Mouse (Mus musculus): ENCODE data around the gene Cacul1. TPM values are rescaled to one million over a fixed set of nuclear protein-coding genes. Genes with fewer than 3 reads are reported as not detected.
"Not testable (repeated sequence)": the region's sequence is repeated elsewhere in the genome, so short reads cannot be mapped to it uniquely, and the experiment has no call there.

Gene Cacul1
- total RNA-seq (2021): 10 to 100 TPM; 42.3 to 45.6 TPM

DNA sequence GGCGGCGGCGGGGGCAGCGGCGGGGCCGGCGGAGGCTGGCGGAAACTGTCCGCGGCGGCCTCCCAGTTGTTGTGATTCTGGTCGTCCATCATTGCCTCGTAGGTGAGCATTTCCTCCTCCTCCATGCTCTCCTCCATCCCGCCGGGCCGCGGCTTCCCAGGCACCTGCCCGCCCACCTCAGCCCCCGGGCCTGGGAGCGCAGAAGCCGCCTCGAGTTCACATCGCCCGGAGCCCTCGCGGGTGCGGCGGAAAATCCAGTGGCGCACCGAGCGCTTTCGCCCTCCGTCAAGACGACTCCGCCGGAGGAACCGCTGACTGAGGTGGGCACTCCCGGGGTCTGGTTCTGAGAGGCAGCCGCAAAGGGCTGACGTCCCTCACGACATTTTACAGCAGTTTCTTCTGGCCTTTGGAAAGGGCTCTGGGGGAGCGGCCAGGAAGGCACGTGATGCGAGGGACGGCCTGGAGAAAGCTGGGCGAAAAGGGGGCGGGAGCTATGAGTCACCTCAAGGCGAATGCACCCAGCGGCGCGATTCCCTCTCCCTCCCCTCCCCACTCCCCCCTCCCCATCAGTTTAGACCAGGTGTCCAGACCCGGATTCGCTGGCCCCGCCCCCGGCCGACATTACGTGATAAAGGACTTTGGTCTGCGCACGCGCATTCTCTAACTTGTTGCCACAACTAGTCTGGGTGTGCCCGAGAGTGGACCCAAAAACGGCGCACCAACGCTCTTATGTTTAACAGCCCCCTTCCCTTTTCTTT, at the start of gene Cacul1:
Cacul1 (minus strand) TSS at position 444 of the 758 bp plus-strand sequence.
- intact Hi-C loops (cut with DNase I): loop anchor here (5.0 kb wide), 1 partner anchor 177 kb away; the partner anchor contains the start of gene Nanos1
- peak; percentile 92 to 98 for DNase-seq (ENCODE audit: extremely low spot score in 1 of 2, low spot score in 2 of 2)

DNA sequence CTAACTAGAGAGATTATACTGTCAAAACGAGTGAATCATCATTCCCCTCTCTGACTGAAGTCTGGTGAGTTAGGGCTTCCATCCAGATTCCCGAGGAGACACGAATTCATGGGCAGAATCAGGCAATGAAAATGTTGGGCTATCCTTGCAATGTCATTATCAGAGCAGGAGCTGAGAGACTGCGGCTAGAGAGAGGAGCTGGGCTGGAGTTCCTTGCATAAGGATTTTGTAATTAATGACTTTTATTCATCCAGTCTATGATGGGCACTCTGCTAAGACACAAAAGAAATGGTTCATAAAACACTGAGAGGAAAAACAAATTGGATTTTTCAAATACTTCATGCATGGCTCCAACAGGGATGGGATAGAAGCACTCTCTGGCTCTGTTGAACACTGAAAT, 38.6 kb upstream of the Cacul1 start:
- intact Hi-C loops (cut with DNase I): no loop called here

DNA sequence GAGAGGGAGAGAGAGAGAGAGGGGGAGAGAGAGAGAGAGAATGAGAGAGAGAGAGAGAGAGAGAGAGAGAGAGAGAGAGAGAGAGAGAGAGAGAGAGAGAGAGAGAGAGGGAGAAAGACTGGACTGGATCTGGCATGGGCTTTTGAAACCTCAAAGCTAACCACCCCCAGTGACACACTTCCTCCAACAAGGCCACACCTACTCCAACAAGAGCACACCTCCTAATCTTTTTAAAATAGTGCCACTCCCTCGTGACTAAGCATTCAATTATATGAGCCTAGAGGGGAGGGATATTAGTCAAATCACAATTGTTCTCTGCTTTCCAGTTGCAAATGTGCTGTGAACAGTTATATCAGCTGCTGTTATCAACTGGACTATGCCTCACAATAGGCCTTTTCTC, 36.2 kb upstream of the Cacul1 start:
- no peak for DNase-seq (ENCODE audit: extremely low spot score in 1 of 2, low spot score in 2 of 2)
- intact Hi-C loops (cut with DNase I): no loop called here

More for the DNA sequence above, 38.6 kb upstream of the Cacul1 start:
- DNase-seq (ENCODE audit: extremely low spot score in 1 of 2, low spot score in 2 of 2): no peak

DNA sequence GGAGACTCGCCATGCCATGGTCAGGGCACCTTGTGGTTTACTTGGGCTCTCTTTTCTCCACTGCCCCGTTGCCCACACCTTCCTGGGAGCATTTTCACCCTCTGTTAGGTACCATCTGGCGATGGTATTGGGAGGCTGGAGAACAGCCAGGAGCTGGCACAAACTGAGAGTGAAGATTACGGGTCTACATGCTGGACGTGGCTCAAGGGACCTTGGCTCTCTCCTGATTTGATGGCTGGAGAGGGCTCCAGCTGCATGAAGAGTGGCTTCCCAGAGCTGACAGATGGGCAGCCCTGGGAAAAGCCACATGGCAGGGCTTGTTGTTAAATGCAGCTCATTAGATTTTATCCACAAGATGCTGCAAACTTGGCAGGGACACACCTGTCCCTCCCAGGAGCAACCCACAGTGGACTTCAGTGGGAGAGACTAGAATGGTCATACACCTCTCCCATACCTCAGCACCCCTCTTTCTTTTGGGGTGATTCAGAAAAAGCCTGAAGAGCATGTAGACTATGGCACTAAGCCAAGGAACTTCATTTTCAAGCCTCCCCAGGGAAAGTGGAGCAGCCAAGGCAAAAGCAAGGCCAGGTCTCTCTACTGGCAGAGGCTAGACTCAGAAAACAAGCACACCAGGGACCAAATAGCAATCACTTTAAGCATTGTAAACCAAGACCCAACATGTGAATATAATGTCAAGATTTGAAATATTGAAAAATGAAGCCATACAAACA, 34.8 kb upstream of the Cacul1 start:
- intact Hi-C loops (cut with DNase I): no loop called here
- DNase-seq (ENCODE audit: extremely low spot score in 1 of 2, low spot score in 2 of 2): peak in 1 of 2 experiments; percentile 22

DNA sequence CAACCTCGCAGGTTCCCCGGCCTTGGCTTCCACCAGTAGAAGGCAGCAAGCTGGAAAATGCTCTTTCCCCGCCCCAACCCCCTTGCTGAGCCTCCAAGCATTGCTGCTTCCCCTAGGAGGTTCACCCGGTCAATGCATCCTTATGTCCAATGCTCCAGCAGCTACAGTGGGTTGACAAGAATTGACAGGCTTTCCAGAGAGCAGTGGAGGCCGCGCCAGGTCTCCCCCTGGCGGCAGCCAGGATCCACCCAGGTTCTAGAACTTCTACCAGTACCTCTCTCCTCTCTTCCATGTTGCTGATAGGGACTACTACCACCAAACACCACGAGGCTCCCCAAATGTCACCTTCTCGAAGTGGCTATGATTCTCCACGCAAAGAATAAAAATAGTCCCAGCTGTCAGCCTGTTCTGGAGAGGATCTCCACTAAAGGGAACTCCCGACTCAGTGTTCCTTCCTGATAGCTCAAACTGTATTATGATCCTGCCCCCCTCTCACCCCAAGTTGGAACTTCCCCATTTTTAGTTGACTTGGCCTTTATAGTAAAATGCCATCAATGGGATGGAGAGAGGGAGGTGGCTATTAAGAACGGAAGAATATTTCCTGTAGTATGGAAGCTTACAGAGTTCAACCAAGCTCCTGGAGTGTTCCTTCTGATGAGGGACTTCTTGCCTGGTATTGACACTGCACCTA, 30.8 kb upstream of the Cacul1 start:
- DNase-seq (ENCODE audit: extremely low spot score in 1 of 2, low spot score in 2 of 2): no peak
- intact Hi-C loops (cut with DNase I): no loop called here

DNA sequence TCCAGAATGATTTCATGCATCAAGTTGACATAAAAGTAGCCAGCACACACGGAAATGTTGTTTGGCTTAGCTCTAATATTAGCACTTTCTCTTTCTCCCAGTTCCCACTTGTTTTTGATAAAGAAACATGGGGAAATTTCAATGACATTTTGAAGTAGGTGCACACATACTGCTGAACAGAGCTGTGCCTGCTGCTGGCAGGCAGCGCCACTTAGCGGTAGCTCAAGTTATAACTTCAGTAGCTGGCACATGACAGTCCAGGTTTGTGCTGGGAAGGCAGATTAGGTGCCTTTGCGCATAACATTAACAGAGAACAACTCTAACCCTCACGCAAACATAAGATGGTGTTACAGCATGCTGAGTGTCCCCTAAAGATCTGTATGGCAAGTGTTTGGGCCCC, 27.9 kb upstream of the Cacul1 start:
- intact Hi-C loops (cut with DNase I): no loop called here
- peak in 1 of 2 experiments; percentile 22 for DNase-seq (ENCODE audit: extremely low spot score in 1 of 2, low spot score in 2 of 2)

DNA sequence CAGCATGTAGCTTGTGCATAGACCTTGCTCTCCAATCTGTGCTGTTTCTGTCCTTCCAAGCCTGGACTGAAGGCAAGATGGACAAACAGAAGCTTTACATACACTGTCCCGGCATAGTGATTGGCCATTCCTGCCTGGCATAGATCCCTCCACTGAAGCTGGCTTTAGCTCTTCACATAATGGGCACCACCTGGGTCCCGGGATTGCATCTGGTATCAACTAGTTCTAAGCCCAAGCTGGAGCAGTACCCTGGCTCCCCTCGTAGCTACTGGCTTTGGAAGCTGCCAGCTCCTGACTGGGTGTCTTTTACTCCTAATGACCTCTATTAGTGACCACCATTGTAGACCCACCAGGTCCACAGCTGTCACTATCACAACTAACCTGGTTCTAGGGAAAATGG, 22.8 kb upstream of the Cacul1 start:
- no peak for DNase-seq (ENCODE audit: extremely low spot score in 1 of 2, low spot score in 2 of 2)
- intact Hi-C loops (cut with DNase I): no loop called here

DNA sequence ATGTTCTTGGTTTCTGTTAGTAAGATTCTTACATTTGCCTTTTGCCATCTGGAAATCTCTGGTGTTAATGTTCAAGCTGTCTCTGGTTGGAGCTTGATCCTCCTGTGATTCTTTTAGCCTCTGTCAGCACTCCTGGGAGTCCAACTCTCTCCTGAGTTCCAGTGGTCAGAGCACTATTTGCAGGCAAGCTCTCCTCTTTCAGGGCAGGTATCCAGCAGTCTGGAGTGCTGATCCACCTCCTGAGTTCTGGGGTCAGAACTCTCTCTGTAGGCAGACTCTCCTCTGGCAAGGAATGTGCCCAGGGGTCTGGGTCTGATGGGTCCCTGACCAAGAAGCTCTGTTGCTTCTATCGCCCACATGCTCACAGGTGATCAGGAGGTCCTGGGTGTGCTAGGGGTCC, 21.2 kb upstream of the Cacul1 start:
- intact Hi-C loops (cut with DNase I); DNase-seq (ENCODE audit: extremely low spot score in 1 of 2, low spot score in 2 of 2): not testable (repeated sequence)

DNA sequence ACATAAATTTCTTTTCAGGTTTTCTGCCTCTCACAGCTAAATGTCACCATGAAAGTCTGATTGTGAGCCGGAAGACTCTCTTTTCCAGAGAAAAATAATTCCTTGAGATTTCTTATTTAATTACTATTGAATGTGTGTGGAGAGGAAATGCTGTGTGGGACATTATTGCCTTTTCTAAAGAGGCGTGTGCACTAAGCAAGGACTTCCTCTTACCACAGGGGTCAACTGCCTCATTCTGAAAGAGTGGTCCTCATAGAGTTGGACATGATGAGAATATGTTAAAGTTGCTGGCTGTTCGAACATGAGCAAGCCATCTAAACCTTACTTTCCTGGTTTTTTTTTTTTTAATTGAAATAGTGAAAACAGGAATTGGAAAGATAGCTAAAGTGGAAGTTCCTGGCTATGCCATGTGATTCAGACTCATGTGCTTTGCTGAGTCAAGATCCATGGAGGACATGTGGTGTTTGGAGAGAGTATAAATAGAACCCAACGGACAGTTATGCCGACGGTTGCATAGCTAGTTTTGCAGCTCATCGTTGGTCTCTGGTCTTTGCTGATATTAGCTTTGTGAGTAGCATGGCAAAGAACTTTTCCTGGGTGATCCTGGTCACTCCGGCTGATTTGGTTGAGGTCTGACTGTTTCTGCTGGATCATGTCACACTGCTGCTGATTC, 17.3 kb upstream of the Cacul1 start:
- intact Hi-C loops (cut with DNase I): no loop called here

DNA sequence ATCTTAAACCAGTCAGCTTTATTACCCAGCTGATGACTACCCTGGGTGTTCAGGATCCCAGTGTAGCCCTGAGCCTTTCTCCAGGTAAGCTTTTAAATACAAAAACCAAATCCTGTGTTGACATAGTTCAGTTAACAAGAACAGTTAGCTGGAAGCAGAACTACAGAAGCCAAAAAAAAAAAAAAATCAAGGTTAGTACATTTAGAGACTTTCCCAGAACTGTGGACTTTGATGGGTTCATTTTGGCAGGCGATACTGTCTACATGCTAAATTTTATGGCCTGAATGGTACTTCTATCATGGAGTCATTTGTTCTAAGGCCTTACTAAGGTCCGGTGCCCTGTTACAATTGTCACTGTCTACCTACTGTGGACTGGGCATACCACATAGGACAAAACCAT, 8.8 kb upstream of the Cacul1 start:
- no peak for DNase-seq (ENCODE audit: extremely low spot score in 1 of 2, low spot score in 2 of 2)
- intact Hi-C loops (cut with DNase I): no loop called here

More for the DNA sequence above, 17.3 kb upstream of the Cacul1 start:
- no peak for DNase-seq (ENCODE audit: extremely low spot score in 1 of 2, low spot score in 2 of 2)

DNA sequence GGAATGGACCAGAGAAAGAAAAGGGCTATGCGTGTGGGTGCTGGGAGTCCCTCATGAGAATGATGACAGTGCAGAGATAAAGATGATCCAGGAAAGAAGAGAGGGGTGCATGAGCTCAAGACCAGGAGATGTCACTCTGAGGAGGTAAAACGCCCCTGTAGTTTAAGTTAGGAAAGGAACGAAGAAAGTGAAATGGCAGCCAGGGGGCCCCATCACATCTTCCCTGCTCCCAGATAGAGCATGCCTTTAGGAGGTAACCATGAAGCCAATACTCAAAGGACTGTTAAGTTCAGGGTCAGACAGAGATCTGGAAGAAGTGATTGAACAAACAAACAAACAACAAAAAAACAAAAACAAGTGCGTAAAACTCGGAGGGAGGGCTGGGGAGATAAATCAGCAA, 5.8 kb upstream of the Cacul1 start:
- intact Hi-C loops (cut with DNase I): no loop called here
- no peak for DNase-seq (ENCODE audit: extremely low spot score in 1 of 2, low spot score in 2 of 2)

DNA sequence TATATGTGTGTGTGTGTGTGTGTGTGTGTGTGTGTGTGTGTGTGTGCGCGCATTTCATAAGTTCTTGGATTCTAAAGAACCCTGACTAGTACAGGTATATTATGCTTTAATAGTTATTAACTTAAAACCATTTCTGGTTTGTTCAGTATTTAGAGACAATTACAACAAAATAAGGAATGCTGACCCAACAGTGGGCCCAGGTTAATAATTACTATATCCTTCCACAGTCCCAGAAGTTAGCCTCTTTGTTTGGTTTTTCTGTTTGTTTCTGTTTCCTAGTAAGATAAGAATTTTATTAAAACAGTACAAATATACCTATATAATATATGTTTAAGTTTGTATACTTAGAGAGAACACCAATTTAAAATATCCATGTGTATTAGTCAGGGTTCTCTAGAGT, 2.4 kb upstream of the Cacul1 start:
- DNase-seq (ENCODE audit: extremely low spot score in 1 of 2, low spot score in 2 of 2): no peak
- intact Hi-C loops (cut with DNase I): loop anchor here (5.0 kb wide), 1 partner anchor 174 kb away; the partner anchor contains the start of gene Nanos1

DNA sequence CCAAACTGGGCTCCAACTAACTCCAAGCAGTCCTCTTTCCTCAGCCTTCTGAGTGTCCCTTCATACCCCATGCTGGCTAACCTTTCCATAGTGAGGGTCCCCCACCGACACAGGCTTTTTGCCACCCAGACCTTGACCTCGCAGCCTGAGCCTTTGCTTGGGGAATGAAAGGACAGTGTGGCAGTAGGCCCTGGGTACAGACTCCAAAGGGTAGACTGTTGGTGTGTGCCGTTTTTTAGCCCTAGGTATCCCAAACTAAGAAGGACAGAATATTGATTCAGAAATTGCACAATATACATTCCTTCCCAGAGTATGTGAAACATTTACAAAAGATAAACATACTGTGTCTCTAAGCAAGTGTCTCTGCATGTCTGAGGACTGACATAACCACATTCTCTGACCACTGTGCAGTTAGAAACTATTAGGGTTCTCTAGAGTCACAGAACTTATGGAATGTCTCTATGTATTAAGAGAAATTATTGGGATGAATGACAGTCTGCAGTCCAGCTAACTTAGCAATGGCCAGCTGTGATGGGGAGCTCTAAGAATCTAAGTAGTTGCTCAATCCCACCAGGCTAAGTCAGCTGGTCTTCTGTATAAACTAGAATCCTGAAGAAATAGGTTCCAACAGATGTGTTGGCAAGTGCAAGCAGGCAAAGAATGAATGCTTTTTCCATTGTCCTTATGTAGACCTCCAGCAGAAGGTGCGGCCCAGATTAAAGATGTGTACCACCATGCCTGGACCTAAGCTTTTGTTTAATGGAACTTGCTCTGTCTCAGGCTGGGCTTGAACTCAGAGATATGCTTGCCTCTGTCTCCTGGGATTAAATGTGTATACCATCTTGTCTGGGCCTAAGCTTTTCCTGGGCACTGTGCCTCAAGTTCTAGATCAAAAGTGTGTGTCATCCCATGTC, 809 bp upstream of the Cacul1 start:
- DNase-seq (ENCODE audit: extremely low spot score in 1 of 2, low spot score in 2 of 2): no peak
- intact Hi-C loops (cut with DNase I): loop anchor here (5.0 kb wide), 1 partner anchor 176 kb away; the partner anchor contains the start of gene Nanos1

DNA sequence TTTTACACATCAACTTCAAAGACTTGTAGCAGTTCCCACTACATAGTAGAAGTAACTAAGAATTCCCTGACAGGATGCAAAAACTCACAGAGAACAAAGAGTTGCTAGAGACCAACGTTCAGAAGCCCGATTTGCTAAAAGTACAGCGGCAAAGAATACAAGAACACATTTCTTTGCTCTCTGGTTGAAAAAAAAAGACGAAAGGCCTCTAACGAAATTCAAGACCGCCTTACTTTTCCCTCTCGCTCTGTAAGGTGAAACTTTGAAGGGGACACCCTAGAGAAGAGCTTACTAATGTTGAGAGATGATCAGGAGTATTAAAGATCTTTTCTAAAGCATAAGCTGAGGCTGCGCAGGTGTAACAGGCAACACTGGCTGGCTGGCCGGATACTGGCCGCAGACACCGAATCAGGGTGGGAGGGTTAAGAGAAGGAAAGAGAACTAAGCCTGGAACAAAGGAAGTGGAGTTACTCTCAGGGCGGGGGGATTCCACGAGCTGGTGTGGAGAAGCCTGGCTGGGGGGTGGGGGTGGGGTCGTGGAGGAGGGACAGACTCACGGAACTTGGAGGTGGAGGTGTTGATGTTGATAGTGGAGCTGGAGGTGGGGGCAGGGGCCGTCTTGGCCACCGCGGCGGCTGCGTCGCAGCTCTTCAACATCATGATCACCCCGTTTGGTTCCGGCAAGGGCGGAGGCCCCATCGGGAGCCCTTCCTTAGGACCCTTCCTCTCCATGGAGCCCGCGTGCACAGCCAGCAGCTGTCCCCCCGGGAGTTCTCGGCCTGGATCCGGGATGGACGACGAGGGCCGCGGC, 849 bp downstream of the Cacul1 start:
- intact Hi-C loops (cut with DNase I): loop anchor here (5.0 kb wide), 1 partner anchor 177 kb away; the partner anchor contains the start of gene Nanos1
- DNase-seq (ENCODE audit: extremely low spot score in 1 of 2, low spot score in 2 of 2): peak in 1 of 2 experiments; percentile 57

DNA sequence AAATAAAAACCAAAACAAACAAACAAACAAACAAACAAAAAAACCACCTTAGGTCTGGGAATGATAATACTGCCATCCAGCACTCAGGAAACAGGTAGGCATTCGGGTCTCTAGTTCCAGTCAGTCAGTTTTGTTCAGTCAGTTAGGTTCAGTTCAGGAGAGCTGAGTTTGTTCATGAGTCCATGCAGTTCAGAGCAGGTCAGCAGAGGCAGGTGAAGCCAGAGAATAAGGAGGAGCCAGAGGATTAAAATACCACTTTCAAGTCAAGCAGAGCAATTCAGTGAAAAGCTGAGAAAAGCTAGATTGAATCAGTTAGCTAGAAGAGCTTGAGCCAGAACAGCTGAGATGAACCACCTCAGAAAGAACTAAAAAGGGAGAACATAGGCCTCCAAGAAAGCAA, 4.1 kb downstream of the Cacul1 start:
- intact Hi-C loops (cut with DNase I): no loop called here
- no peak for DNase-seq (ENCODE audit: extremely low spot score in 1 of 2, low spot score in 2 of 2)

DNA sequence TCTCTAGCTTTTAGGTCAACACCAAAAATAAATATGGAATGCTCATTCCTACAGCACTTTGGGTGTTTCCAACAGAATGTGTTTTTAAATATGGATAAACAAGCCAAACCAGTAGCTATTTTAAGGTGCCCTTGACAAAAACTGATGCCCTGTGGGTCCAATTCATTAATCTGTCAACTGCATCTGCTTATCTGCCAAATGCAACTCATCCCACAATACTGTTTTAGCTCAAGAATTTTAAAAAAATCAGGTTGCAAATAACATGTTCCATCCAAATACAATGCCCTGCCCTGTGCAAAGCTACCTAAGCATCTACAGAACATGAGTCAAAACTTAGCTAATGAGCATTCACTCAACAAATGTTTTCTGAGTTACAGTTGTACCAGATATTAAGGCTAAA, 20.3 kb downstream of the Cacul1 start:
- intact Hi-C loops (cut with DNase I): no loop called here

DNA sequence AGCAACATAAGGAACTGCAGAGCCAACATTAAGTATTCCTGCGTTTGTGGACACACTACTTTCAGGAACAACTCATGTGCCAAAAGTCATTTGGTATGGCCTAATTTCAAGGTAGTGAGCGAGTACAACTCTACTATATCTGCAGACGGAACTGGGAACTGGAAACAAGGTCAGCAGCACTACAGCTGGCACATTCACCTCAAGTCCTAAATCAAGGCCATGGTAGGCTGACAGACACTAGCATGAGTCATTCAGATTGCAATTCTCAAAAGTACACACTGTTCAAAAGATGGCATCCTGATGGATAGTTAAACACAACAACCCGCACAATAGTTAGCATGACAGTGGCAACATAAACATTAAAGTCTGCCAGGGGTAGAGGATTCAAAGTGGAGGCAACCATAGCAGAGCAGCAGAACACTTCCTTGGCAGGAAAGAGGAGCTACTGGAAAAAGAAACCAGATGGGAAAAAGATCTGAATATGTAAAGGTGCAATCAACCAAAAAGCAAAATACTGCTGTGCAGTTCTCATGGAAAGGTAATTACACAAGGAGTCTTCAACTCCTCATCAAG, 25.9 kb downstream of the Cacul1 start:
- intact Hi-C loops (cut with DNase I): loop anchor here (5.0 kb wide), 1 partner anchor 118 kb away; no protein-coding TSS in a partner anchor
- no peak for DNase-seq (ENCODE audit: extremely low spot score in 1 of 2, low spot score in 2 of 2)

More for the DNA sequence above, 20.3 kb downstream of the Cacul1 start:
- no peak for DNase-seq (ENCODE audit: extremely low spot score in 1 of 2, low spot score in 2 of 2)
